Mouse (Mus musculus): ENCODE measurements around the gene Atcay.
"Not testable (repeated sequence)": the region's sequence is repeated elsewhere in the genome, so short reads cannot be mapped to it uniquely, and the experiment has no call there.

Atcay gene

DNA sequence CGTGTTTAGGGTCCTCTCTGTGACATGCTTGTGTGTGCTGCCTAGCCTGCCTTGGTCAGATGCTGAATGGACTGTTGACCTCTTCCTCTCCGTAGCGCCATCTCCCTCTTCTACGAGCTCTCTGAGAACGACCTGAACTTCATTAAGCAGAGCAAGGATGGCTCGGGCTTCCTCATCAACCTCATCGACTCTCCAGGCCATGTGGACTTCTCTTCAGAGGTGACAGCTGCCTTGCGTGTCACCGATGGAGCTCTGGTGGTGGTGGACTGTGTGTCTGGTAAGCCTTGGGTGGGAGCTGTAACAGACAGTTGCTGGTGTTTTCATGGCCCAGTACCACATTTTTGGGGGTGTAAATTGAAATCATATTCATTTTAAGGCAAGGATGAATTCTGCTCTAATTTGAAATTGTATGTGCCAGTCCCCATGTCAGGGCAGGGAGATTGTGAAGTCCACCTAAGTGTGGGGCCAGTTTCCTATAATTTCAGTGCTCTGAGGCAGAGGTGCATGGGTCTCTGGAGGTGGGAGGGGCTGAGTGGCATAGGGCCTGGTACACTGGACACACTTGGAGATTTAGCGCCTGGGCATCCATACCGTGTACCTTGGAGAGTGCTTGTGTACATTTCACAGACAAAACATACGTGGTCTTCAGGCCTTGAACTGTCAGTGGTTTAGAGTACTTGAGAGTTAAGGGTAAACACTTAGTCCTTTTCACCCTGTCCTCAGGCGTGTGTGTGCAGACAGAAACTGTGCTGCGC lies 52.5 kb downstream of the Atcay start:
- DNase-seq, result no peak

DNA sequence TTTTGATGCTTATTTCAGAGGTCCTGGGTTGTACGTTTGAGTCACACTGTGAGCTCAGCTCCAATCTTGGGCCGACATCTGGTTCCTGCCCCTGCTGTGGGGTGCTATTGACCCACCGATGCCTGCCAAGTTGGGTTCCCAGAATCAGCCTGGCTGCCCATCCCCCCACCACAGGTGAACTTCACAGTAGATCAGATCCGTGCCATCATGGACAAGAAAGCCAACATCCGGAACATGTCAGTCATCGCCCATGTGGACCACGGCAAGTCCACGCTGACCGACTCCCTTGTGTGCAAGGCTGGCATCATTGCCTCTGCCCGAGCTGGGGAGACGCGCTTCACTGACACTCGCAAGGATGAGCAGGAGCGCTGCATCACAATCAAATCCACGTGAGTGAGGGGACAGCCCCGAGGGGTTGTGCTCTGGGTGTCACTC lies 53.1 kb downstream of the Atcay start:
- DNase-seq, result no peak

DNA sequence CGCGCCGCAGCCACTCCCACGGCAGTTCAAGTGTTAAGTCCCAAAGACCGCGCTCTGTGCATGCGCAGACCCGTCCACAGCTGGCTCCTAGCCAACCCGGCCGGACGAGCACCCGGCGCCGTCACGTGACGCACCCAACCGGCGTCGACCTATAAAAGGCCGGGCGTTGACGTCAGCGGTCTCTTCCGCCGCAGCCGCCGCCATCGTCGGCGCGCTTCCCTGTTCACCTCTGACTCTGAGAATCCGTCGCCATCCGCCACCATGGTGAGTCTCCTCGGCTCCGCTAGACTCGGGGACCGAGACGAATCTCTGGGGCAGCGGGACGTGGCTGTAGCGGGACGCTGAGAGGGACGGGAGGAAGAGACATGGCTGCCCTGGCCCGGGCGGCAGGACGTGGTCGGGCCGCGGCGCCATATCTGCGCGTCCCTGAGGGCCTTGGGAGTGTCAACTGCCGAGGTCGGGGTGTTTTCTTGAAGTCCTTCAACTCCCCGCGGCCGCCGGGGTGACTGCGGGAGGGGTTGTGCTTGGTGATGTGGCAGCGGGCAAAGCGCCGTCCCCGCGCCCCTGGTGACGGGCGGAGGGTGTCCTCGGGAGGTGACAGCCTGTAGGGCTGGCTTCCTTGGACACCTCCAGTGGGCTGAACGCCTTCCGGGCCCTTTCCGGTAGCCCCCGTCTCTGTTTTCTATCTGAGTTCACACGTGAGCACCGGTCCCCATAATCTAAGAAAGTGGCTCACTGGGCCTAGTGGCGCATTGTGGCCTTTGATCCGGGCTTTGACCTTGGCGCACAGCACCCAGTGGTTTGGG lies 54.0 kb downstream of the Atcay start, which contains the start of gene Eef2:
TSS of gene Eef2 (plus strand) at position 166 of the 806 bp plus-strand sequence.
- DNase-seq, result peak; percentile 97

DNA sequence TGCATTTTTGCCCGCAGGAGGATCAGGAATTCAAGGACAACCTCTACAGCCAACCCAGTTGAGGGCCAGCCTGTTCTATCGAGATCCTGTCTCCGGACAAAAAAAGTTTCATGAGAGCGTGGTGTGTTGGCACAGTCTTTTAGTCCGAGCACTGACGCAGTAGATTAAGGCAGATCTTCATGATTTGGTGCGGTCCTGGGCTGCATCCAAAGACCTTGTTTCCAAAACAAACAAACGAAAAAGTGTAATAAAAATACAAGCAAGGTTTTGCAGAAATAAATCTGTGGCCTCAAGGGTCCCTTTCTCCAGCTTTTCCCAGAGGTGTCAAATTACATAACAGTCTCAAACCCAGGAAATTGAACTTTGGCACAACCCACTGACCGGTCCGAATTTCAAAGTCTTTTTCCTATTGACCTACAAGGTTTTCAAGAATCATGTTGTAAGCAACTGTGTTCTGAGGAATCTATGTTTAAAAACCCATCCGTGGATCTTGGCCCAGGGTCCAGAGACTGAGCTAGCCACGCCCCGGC lies 54.6 kb downstream of the Atcay start:
- DNase-seq, result no peak

DNA sequence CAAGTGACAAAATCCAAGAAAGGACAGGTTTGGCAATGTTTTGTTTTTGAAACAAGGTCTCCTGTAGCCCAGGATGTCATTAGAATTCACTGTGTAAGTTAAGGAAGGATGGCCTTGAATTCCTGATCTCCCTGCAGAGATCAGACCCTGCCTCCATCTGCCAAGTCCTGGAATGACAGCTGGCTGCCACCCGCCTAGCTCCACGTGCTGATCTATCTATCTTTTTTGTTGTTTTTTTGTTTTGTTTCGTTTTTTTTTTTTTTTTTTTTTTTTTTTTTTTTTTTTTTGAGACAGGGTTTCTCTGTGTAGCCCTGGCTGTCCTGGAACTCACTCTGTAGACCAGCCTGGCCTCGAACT lies 55.3 kb downstream of the Atcay start:
- DNase-seq, result not testable (repeated sequence)

DNA sequence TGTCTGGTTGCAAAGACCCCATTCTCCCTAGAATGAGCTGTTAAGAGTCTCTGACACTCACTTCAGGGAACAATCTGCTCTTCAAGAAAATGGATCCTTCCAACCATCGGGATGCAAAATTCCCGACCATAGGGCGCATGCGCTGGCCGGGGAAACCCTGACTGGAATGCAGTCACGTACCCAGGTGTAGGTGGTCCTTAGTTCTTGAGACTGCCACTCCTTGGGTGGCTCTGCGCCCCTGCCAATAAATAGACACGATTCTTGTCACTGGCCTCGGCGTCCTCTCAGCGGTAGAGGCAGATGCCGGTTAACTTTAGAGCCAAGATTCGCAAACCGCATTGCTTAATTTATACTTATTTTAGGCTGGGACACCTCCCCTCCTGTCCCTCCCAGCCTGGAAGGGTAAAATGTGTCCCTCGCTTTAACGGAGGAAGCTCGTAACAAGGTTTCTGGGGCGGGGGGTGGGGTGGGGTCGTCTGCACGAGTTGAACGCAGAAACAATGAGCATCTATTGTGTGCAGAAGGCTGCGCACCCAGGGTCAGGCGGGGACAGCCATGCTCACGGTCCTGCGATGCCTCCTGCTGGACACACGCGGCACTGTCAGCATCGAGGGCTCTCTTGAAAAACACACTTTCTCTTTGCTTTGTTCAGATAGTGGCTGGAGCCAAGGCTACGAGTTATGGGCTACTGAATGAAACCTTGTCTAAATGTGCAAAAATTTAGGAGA lies 55.9 kb downstream of the Atcay start:
- DNase-seq, result peak; percentile 80

DNA sequence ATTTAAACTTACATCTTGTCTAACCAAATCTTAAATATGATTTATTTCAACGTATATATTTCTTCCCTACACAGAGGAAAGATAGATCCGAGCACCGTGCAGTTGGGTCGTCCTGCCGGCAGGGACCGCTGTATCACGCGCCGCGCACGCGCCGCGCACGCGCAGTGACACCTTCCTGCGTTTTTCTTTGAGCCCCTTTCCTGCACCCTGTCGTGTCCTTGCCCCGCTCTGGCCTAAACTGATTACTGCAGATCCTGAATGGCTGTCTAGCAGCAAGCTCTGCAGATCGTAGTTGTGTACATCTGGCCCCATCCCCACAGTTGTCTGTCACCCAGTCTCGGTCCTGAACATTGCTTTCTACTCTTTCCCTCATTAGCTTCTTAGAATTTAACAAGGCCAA lies 57.5 kb downstream of the Atcay start:
- peak; percentile 84 for DNase-seq

DNA sequence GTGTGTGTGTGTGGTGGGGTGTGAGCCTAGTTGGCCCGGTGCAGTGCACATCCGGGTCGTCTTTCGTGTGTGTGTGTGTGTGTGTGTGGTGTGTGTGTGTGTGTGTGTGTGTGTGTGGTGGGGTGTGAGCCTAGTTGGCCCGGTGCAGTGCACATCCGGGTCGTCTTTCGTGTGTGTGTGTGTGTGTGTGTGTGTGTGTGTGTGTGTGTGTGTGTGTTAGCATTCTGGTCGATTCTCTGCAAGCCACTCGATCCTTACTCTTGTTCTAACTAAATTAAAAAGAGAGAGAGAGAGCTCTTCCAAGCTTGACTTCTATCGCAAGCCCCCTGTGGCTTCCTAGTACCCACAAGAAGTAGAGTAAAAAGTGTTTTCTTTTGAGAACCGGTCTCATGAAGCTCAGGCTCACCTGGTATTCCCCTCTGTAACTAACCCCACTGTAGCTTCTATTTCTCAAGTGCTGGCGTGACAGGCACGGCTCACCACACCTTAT lies 61.2 kb downstream of the Atcay start:
- DNase-seq, result not testable (repeated sequence)

DNA sequence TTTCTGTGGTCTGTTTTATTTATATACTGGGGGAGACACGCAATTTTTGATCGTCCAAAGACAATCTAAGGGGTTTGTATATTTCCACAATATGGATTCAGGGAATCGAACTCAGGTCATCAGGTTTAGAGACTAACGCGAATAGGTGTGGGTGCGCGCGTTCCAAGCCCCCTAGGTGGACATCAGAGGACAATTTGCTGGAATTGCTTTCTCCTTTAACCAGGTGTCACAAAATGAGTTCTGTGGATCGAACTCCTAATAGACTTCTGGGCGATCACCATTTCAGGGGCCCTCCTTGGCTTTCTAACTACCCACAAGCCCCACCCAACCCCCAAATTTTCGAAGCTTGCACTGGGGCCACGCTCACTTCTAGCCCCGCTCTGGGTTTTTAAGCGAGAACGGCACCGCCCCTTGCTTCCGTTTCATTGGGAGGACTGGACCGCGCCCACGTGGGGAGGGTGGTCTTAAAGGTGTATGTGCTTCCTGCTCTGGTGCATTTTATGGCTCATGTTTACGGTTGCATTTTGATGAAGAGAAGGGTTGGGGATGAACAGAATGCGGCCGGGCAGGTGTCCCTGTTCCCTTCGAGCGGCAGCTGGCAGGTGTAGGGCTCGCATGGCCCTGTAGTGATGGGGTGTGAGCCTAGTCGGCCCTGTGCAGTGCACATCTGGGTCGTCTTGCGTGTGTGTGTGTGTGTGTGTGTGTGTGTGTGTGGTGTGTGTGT lies 62.0 kb downstream of the Atcay start:
- DNase-seq, result peak; percentile 76

DNA sequence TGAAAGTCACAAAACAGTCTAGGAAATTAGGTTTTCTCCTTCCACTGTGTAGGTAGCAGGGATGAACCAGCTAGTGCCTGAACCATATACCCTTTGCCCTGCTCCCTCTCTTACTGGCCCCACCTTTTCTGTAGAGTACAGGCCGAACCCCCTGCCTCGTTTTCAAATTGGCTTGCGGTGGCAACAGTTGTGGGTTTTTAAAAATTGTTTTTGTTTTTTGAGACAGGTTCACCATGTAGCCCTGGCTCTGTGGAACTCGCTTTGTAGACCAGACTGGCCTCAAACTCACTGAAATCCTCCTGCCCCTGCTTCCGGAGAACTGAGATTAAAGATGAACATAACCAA lies 62.6 kb downstream of the Atcay start:
- no peak for DNase-seq

DNA sequence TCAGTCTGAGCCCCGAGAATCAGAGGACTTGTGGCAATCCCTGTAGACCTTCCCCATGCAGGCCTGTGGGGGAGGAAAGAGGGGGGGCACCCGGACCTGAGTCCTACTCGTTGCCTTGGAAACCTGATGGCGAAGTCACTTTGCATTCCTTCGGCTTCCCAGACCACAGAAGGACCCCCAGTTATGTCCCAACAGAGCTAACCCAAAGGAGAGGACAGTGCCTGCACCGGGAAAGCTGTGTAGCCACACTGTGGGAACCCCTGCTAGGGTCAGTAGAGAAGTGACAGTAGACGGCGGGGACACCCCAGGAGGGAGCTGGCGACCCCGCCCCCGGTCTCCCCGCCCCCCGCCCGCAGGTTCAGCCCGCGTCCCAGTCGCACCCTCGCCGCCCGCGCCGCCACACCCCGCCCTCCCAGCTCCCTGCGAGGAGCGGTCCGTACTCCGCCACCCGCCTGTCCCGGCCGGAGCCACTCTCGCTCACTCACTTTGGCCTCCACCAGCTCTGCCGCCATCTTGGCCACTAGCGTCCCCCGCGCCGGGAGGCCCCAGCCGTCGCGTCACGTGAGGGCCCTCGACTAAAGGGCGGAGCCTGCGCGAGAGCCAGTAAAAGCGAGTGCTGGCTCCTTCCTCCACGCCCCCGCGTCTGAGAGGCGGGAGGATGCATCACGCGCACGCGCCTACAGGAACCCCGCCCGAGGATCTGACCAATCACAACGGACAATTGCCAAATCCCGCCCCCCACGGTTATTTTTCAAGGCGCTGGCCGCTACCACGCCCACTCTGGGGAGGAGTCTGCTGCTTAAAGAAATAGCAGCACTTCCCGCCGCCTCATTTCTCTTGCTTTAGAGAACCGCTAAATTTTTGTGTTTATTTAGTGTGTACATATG lies 63.2 kb downstream of the Atcay start, which contains the start of gene Pias4:
TSS of gene Pias4 (minus strand) at position 724 of the 887 bp plus-strand sequence.
- DNase-seq, result peak; percentile 100

DNA sequence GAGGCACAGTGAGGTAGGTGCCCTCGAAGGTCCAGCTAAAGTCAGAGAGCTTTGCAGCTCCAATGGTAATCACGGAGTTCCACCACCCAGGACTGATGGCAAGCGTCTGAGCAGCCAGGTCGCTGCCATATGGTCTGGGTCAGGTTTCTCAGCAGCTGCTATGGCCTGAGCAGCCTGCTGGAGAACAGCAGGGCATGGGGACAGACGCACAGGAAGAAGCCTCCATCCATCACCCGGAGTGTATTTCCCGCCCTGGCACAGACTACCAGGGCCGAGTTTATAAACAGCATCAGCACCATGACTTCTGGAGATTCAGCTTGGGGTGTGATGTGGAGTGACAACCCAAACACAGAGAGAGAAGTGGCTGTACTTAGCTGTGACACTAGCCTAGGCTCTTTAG lies 65.5 kb downstream of the Atcay start:
- no peak for DNase-seq

DNA sequence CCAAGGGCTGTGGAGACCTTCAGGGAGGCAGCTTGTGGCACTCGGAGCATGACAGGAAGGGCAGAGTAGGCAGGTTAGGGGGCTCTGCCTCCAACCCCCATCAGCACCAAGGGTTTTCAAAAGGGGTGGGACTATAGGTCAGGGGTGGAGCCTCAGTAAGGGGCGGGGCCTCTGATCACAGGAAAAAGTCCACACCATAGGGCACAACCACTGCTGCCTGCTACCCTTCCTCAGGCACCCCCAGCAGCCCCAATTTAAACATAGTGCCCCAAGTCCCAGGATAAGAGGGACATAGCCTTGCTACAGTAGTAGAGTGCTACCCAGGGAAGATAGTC lies 68.3 kb downstream of the Atcay start:
- no peak for DNase-seq

DNA sequence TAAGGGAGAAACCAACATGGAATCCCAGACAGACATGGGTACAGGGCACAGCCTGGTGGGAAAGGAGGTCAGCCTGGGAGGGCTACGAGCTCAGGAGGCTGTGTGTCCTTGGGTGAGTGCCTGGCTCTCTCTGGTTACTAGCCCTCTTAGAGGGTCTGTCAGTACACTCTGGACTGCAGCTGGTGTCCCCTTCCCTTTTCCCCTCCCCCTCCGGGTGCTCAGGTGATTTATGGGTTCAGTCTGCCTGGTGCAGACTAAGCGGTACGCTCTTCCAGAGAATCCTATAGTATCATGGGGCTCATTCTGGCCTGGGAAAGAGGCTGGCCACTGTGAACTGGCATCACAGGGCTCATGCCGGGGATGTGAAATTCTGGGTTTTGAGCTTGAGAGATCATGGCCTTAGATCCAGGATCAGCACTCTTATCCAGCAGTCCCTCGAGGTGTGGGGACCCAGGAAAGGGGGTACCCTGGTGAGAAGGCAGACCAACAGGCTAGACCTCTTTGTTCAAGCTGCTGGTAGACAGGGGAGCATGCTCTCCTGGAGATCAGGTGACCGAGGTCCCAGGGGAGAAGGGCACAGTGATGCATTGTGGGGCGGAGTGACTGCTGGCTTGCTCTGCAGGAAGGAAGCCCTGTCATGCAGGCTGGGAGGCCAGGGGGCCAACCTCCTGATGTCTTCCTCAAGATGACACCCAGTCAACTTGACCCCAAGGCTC lies 68.9 kb downstream of the Atcay start:
- no peak for DNase-seq

DNA sequence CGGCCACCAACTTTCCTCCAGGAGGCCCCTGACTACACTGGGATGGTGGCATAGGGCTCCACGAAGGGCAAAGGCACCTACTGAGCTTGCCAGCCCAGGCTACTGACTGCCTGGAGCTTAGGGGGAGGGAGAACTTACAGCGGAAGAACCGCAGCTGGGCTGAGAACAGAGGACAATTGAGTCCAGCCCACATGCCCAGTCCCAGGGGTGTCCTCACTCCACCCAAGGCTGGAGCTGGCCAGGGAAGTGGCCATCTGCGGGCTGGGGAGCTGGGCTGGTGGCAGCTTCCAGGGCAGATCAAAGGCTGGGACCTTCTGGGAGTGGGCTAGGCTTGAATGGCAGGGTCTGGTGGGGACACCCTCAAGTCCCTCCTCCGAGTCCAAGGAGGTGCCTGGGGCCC lies 75.9 kb downstream of the Atcay start:
- DNase-seq, result no peak

All from right cerebral cortex, postnatal 25 days (tissue).